Mouse (Mus musculus): ENCODE measurements at regions not wholly inside any gene's neighbourhood (a gene's known extent, or its start where the extent isn't known, plus 50 kb on each side); places are given as distances from the start of the nearest gene placed in this dataset.

DNA sequence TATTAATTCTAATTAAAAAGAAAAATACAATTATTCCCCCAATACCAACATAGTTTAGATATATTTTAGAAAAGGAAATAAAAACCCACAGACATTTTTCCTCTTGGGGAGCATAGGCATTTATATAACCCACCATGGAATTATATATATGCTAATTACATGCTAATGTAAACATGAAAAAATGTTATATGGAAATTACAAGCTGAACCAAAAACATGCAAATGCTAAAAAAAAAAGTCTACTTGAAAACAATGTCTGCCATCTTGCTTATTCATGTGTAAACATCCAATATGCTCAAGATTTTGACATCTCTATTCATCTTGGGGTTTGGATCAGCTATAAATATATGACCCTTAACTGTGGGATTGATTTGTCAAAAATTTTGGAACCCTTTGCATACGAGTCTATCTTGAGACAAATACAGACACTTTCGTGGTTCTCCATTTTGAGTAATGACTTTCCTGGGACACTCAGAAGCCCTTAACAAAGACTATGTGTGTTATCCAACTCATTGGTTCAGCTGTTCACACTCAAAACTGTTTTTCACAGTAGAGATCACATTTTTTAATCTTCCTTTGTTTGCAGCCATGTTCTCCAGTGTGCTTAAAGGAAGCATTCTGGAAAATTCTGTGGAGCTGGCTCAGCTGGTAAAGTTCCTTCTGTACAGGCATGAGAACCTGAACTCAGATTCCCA is 208.0 kb downstream of the Gm11361 start:
- Histone ChIP-seq H3K4me3 (ENCODE audit: control insufficient read depth in 1 of 2, insufficient read depth in 1 of 2, low read depth in 2 of 2, low read length in 2 of 2) (no peak overlapping the region), H3K27ac (ENCODE audit: control insufficient read depth, low read depth, low read length) (no peak overlapping the region), H3K9ac (ENCODE audit: control insufficient read depth, low read depth, low read length, poor library complexity, severe bottlenecking) (no peak overlapping the region), H3K4me1 (ENCODE audit: control insufficient read depth in 1 of 2, insufficient read depth in 2 of 2, low read length in 2 of 2) (no peaks in the 10 kb centered on the region), H3K27me3 (ENCODE audit: control insufficient read depth in 1 of 2, insufficient read depth in 2 of 2, low read length in 2 of 2) (no peaks in the 10 kb centered on the region), H3K36me3 (ENCODE audit: control insufficient read depth in 1 of 2, insufficient read depth in 2 of 2, low read length in 2 of 2) (no peaks in the 10 kb centered on the region), H3K79me2 (ENCODE audit: control insufficient read depth, insufficient read depth, low read length, poor library complexity) (no peaks in the 10 kb centered on the region), H3K9me3 (replicated peaks; ENCODE audit: insufficient read depth, low read length) (no peaks in the 10 kb centered on the region)
- no peak for DNase-seq (ENCODE audit: low read depth, low spot score)
- no peak for TF ChIP-seq MYC (IDR thresholded peaks at IDR 0.05; ENCODE audit: low read depth, low read length)
- TF ChIP-seq TCF12 (IDR thresholded peaks at IDR 0.05; ENCODE audit: low read depth, low read length): no peak
- no peak for TF ChIP-seq POLR2A (IDR thresholded peaks at IDR 0.05; ENCODE audit: control insufficient read depth in 1 of 2, insufficient read depth in 1 of 2, low read depth in 1 of 2, low read length in 2 of 2, poor library complexity in 1 of 2)
- TF ChIP-seq USF1 (IDR thresholded peaks at IDR 0.05; ENCODE audit: low read depth, low read length): no peak
- TF ChIP-seq MEF2A (IDR thresholded peaks at IDR 0.05; ENCODE audit: extremely low read depth, insufficient replicate concordance, low read depth, low read length, poor library complexity, severe bottlenecking): no peak
- no peak for TF ChIP-seq POLR2AphosphoS5 (IDR thresholded peaks at IDR 0.05; ENCODE audit: borderline replicate concordance, low read depth, low read length)
- TF ChIP-seq ELF1 (IDR thresholded peaks at IDR 0.05; ENCODE audit: low read depth, low read length): no peak

DNA sequence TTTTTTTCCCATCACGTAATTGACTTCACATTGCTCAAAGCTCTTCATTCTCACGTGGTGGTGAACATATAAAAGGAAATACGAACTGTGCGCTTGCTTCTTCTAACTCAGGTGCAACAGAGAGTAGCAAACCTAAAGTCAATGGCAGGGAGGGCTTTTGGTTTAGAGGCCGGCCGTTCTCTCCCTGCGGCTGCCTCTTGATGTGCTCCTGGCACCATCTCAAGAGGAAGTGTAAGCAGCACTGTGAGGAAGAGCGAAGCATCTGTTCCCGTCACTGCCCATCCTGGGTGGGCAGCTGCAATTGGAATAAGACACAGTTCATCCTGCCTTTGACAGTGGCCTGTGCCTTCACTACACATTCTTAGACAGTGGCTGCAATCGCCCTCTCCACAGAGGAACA is 204.0 kb downstream of the Gm11361 start:
- DNase-seq (ENCODE audit: low read depth, low spot score): no peak
- no peaks in the 10 kb centered on the region for H3K4me1 ChIP-seq (ENCODE audit: control insufficient read depth in 1 of 2, insufficient read depth in 2 of 2, low read length in 2 of 2)

DNA sequence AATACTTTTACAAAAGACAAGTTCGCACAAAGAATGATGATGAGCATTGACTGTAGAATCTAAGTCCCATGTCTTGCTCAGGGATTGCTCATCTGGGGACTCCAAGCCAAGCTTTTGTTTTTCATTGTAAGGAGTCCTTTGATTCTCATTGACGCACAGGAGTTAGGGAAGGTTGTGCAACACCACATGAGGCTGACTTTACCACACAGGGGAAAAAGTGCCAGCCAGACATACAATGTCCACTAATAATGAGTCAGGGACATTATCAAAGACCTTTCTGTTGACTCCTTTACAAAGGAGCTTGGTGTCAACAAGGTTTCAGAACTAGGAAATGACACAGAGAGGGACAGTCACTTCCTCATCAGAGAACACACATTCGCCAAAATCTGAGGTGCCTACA is 200.1 kb downstream of the Gm11361 start:
- no peaks in the 10 kb centered on the region for H3K4me1 ChIP-seq (ENCODE audit: control insufficient read depth in 1 of 2, insufficient read depth in 2 of 2, low read length in 2 of 2)
- H3K79me2 ChIP-seq (ENCODE audit: control insufficient read depth, insufficient read depth, low read length, poor library complexity): no peaks in the 10 kb centered on the region
- H3K9ac ChIP-seq (ENCODE audit: control insufficient read depth, low read depth, low read length, poor library complexity, severe bottlenecking): no peak overlapping the region
- TF ChIP-seq KAT2A (conservative IDR thresholded peaks at IDR 0.05; ENCODE audit: low read depth, low read length): no peak
- TF ChIP-seq GATA1 (IDR thresholded peaks at IDR 0.05; ENCODE audit: low read depth, low read length): no peak
- no peak for TF ChIP-seq TBP (IDR thresholded peaks at IDR 0.05; ENCODE audit: low read depth, low read length)
- TF ChIP-seq MYC (IDR thresholded peaks at IDR 0.05; ENCODE audit: low read depth, low read length): no peak
- TF ChIP-seq MAZ (IDR thresholded peaks at IDR 0.05; ENCODE audit: low read depth, low read length): no peak
- no peak for TF ChIP-seq POLR2AphosphoS5 (IDR thresholded peaks at IDR 0.05; ENCODE audit: borderline replicate concordance, low read depth, low read length)
- TF ChIP-seq UBTF (IDR thresholded peaks at IDR 0.05; ENCODE audit: borderline replicate concordance, insufficient read depth, low read depth, low read length): no peak
- TF ChIP-seq CTCF (IDR thresholded peaks at IDR 0.05 in 2 of 3, conservative IDR thresholded peaks at IDR 0.05 in 1 of 3; ENCODE audit: control insufficient read depth in 1 of 3, insufficient read depth in 1 of 3, low read depth in 2 of 3, low read length in 3 of 3, poor library complexity in 1 of 3, severe bottlenecking in 1 of 3): no peak
- no peak for TF ChIP-seq HCFC1 (IDR thresholded peaks at IDR 0.05; ENCODE audit: low read depth, low read length)
- TF ChIP-seq BHLHE40 (IDR thresholded peaks at IDR 0.05; ENCODE audit: borderline replicate concordance, low read depth, low read length): no peak
- no peak for TF ChIP-seq RAD21 (IDR thresholded peaks at IDR 0.05; ENCODE audit: low read depth, low read length)
- TF ChIP-seq POLR2A (IDR thresholded peaks at IDR 0.05; ENCODE audit: control insufficient read depth in 1 of 2, insufficient read depth in 1 of 2, low read depth in 1 of 2, low read length in 2 of 2, poor library complexity in 1 of 2): no peak
- TF ChIP-seq NRF1 (IDR thresholded peaks at IDR 0.05; ENCODE audit: insufficient read depth, low read depth, low read length, poor library complexity, severe bottlenecking): no peak
- H3K9me3 ChIP-seq (replicated peaks; ENCODE audit: insufficient read depth, low read length): no peaks in the 10 kb centered on the region
- no peaks in the 10 kb centered on the region for H3K36me3 ChIP-seq (ENCODE audit: control insufficient read depth in 1 of 2, insufficient read depth in 2 of 2, low read length in 2 of 2)
- H3K27ac ChIP-seq (ENCODE audit: control insufficient read depth, low read depth, low read length): no peak overlapping the region
- no peaks in the 10 kb centered on the region for H3K27me3 ChIP-seq (ENCODE audit: control insufficient read depth in 1 of 2, insufficient read depth in 2 of 2, low read length in 2 of 2)
- no peak overlapping the region for H3K4me3 ChIP-seq (ENCODE audit: control insufficient read depth in 1 of 2, insufficient read depth in 1 of 2, low read depth in 2 of 2, low read length in 2 of 2)
- no peak for DNase-seq (ENCODE audit: low read depth, low spot score)

More for the DNA sequence above, 204.0 kb downstream of the Gm11361 start:
- H3K4me3 ChIP-seq (ENCODE audit: control insufficient read depth in 1 of 2, insufficient read depth in 1 of 2, low read depth in 2 of 2, low read length in 2 of 2): no peak overlapping the region
- TF ChIP-seq NRF1 (IDR thresholded peaks at IDR 0.05; ENCODE audit: insufficient read depth, low read depth, low read length, poor library complexity, severe bottlenecking) (no peak), TCF12 (IDR thresholded peaks at IDR 0.05; ENCODE audit: low read depth, low read length) (no peak), CHD2 (IDR thresholded peaks at IDR 0.05; ENCODE audit: low read length) (no peak), ETS1 (IDR thresholded peaks at IDR 0.05; ENCODE audit: low read depth, low read length) (no peak), RAD21 (IDR thresholded peaks at IDR 0.05; ENCODE audit: low read depth, low read length) (no peak), HCFC1 (IDR thresholded peaks at IDR 0.05; ENCODE audit: low read depth, low read length) (no peak), SIN3A (IDR thresholded peaks at IDR 0.05; ENCODE audit: low read length) (no peak), GATA1 (IDR thresholded peaks at IDR 0.05; ENCODE audit: low read depth, low read length) (no peak), CHD1 (IDR thresholded peaks at IDR 0.05; ENCODE audit: low read depth, low read length) (no peak), BHLHE40 (IDR thresholded peaks at IDR 0.05; ENCODE audit: borderline replicate concordance, low read depth, low read length) (no peak), ZKSCAN1 (IDR thresholded peaks at IDR 0.05; ENCODE audit: low read depth, low read length) (no peak), SMC3 (IDR thresholded peaks at IDR 0.05; ENCODE audit: low read depth, low read length) (no peak), UBTF (IDR thresholded peaks at IDR 0.05; ENCODE audit: borderline replicate concordance, insufficient read depth, low read depth, low read length) (no peak), MYC (IDR thresholded peaks at IDR 0.05; ENCODE audit: low read depth, low read length) (no peak), POLR2A (IDR thresholded peaks at IDR 0.05; ENCODE audit: control insufficient read depth in 1 of 2, insufficient read depth in 1 of 2, low read depth in 1 of 2, low read length in 2 of 2, poor library complexity in 1 of 2) (no peak)
- no peaks in the 10 kb centered on the region for H3K36me3 ChIP-seq (ENCODE audit: control insufficient read depth in 1 of 2, insufficient read depth in 2 of 2, low read length in 2 of 2)
- no peak overlapping the region for H3K9ac ChIP-seq (ENCODE audit: control insufficient read depth, low read depth, low read length, poor library complexity, severe bottlenecking)
- H3K79me2 ChIP-seq (ENCODE audit: control insufficient read depth, insufficient read depth, low read length, poor library complexity): no peaks in the 10 kb centered on the region
- no peak overlapping the region for H3K27ac ChIP-seq (ENCODE audit: control insufficient read depth, low read depth, low read length)
- H3K9me3 ChIP-seq (replicated peaks; ENCODE audit: insufficient read depth, low read length): no peaks in the 10 kb centered on the region
- no peaks in the 10 kb centered on the region for H3K27me3 ChIP-seq (ENCODE audit: control insufficient read depth in 1 of 2, insufficient read depth in 2 of 2, low read length in 2 of 2)

Data from MEL (cell line).